Mouse (Mus musculus) E14TG2a.4 (cell line): ENCODE measurements at regions not wholly inside any gene's neighbourhood (a gene's known extent, or its start where the extent isn't known, plus 50 kb on each side); places are given as distances from the start of the nearest gene placed in this dataset.
A peak's percentile ranks its signal among the peaks of the same experiment; 100 is the strongest.

Experiments
- CTCF ChIP-seq: conservative IDR thresholded peaks from 2 replicates; pipeline ENCODE4 v1.5.1; 2014; ENCODE audit warnings: low read length
- NANOG ChIP-seq: IDR thresholded peaks from 2 replicates; pipeline ENCODE4 v1.6.1; 2014; ENCODE audit warnings: borderline replicate concordance, low read length, mixed read lengths
- POU5F1 ChIP-seq: IDR thresholded peaks from 2 replicates; pipeline ENCODE4 v1.6.1; 2014; ENCODE audit warnings: low read length, borderline replicate concordance

DNA sequence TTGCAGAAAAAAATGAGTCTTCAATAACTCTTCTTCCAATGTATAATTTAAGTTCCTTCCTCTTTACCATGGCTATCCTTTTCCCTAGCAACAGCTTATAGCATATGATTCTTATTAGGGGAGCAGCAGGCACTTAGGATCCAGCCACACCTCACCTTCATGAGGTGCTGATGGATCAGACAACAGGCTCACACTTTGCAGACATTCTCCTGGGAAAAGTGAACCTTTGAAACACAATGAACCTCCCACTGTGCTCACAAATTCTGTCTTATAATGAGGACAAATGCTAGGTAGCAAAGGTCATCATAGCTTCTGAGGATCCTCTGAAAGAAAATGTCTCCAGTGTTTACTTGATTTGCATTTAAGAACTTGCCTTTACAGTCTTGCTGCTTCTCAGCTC, 191.6 kb upstream of the Xrcc4 start:
- no peak for TF ChIP-seq CTCF
- peak; percentile 64; the same call in 1 of the 2 replicates for TF ChIP-seq NANOG
- no peak for TF ChIP-seq POU5F1
